Mouse (Mus musculus) MEL (cell line): ENCODE results near the gene Spaca1. TPM values are rescaled to one million over a fixed set of nuclear protein-coding genes. Genes with fewer than 3 reads are reported as not detected.
"Not testable (repeated sequence)": the region's sequence is repeated elsewhere in the genome, so short reads cannot be mapped to it uniquely, and the experiment has no call there.

ENCODE experiments used
- DNase-seq: peaks from one replicate; pipeline ENCODE4 v3.0.0; 2011; ENCODE audit warnings: low read depth, low spot score
- H3K27ac ChIP-seq: 2 replicates; pipeline ENCODE4 v1.5.1; 2012; ENCODE audit warnings: low read depth, mild to moderate bottlenecking, control low read depth, low read length, moderate library complexity; ENCODE audit not compliant: control insufficient read depth
- H3K27me3 ChIP-seq, 2 experiments: fragments of 150-350 bp in 1 of 2; sonication (generic) in 1 of 2; 2 replicates each; pipeline ENCODE4 v1.6.1; 2012; ENCODE audit warnings: low read length in 2 of 2, mild to moderate bottlenecking in 2 of 2, improper control_type of control experiment in 1 of 2, moderate library complexity in 1 of 2; ENCODE audit not compliant: insufficient read depth in 2 of 2, control insufficient read depth in 1 of 2
- H3K36me3 ChIP-seq, 2 experiments: 2 replicates each; pipeline ENCODE4 v1.6.1; 2012 to 2014; ENCODE audit warnings: low read length in 2 of 2, improper control_type of control experiment in 1 of 2, inconsistent platforms in 1 of 2, mild to moderate bottlenecking in 1 of 2; ENCODE audit not compliant: insufficient read depth in 2 of 2, control insufficient read depth in 1 of 2
- H3K4me1 ChIP-seq, 2 experiments: fragments of 150-350 bp in 1 of 2; sonication (generic) in 1 of 2; 2 replicates each; pipeline ENCODE4 v1.6.1; 2012; ENCODE audit warnings: low read length in 2 of 2, improper control_type of control experiment in 1 of 2, mild to moderate bottlenecking in 1 of 2; ENCODE audit not compliant: insufficient read depth in 2 of 2, control insufficient read depth in 1 of 2
- H3K4me3 ChIP-seq, 2 experiments: fragments of 150-350 bp in 1 of 2; sonication (generic) in 1 of 2; 2 replicates each; pipeline ENCODE4 v1.5.1; 2012; ENCODE audit warnings: low read depth in 2 of 2, low read length in 2 of 2, mild to moderate bottlenecking in 2 of 2, moderate library complexity in 2 of 2, control low read depth in 1 of 2, improper control_type of control experiment in 1 of 2; ENCODE audit not compliant: control insufficient read depth in 1 of 2, insufficient read depth in 1 of 2
- H3K79me2 ChIP-seq: 2 replicates; pipeline ENCODE4 v1.6.1; 2012; ENCODE audit warnings: mild to moderate bottlenecking, low read length, moderate library complexity; ENCODE audit not compliant: control insufficient read depth, poor library complexity, insufficient read depth
- H3K9ac ChIP-seq: 2 replicates; pipeline ENCODE4 v1.6.1; 2012; ENCODE audit warnings: low read depth, mild to moderate bottlenecking, control low read depth, low read length, moderate library complexity; ENCODE audit not compliant: control insufficient read depth, poor library complexity, severe bottlenecking
- H3K9me3 ChIP-seq: fragments of 150-350 bp; sonication (generic); replicated peaks from 2 replicates; pipeline ENCODE4 v1.6.1; 2012; ENCODE audit warnings: mild to moderate bottlenecking, low read length, improper control_type of control experiment, moderate library complexity; ENCODE audit not compliant: insufficient read depth
- BHLHE40 ChIP-seq: IDR thresholded peaks from 2 replicates; pipeline ENCODE4 v1.6.1; 2012; ENCODE audit warnings: low read depth, mild to moderate bottlenecking, inconsistent platforms, low read length, improper control_type of control experiment, borderline replicate concordance
- CHD1 ChIP-seq: IDR thresholded peaks from 2 replicates; pipeline ENCODE4 v1.6.1; 2012; ENCODE audit warnings: low read depth, mild to moderate bottlenecking, inconsistent platforms, low read length, improper control_type of control experiment
- CHD2 ChIP-seq: IDR thresholded peaks from 2 replicates; pipeline ENCODE4 v1.6.1; 2011; ENCODE audit warnings: low read length, improper control_type of control experiment
- CTCF ChIP-seq, 3 experiments: IDR thresholded peaks in 2 of 3; conservative IDR thresholded peaks in 1 of 3; 2 replicates each; pipeline ENCODE4 v1.5.1; 2011 to 2012; ENCODE audit warnings: low read length in 3 of 3, low read depth in 2 of 3, mild to moderate bottlenecking in 2 of 3, improper control_type of control experiment in 1 of 3, inconsistent platforms in 1 of 3, mixed read lengths in 1 of 3, moderate library complexity in 1 of 3; ENCODE audit not compliant: control insufficient read depth in 1 of 3, insufficient read depth in 1 of 3, poor library complexity in 1 of 3, severe bottlenecking in 1 of 3
- ETS1 ChIP-seq: IDR thresholded peaks from 2 replicates; pipeline ENCODE4 v1.6.1; 2012; ENCODE audit warnings: low read depth, mild to moderate bottlenecking, inconsistent platforms, low read length, improper control_type of control experiment, moderate library complexity
- GABPA ChIP-seq: IDR thresholded peaks from 2 replicates; pipeline ENCODE4 v1.6.1; 2012; ENCODE audit warnings: low read depth, mild to moderate bottlenecking, inconsistent platforms, low read length, improper control_type of control experiment, moderate library complexity
- JUND ChIP-seq: IDR thresholded peaks from 2 replicates; pipeline ENCODE4 v1.6.1; 2011; ENCODE audit warnings: low read depth, mild to moderate bottlenecking, improper control_type of control experiment, low read length
- MAFK ChIP-seq: IDR thresholded peaks from 2 replicates; pipeline ENCODE4 v1.6.1; 2011; ENCODE audit warnings: low read depth, mild to moderate bottlenecking, low read length, improper control_type of control experiment, borderline replicate concordance
- MAX ChIP-seq: IDR thresholded peaks from 2 replicates; pipeline ENCODE4 v1.6.1; 2011; ENCODE audit warnings: low read length, improper control_type of control experiment
- MAZ ChIP-seq: IDR thresholded peaks from 2 replicates; pipeline ENCODE4 v1.6.1; 2012; ENCODE audit warnings: low read depth, mild to moderate bottlenecking, inconsistent platforms, low read length, improper control_type of control experiment
- MYB ChIP-seq: IDR thresholded peaks from 2 replicates; pipeline ENCODE4 v1.6.1; 2011; ENCODE audit warnings: mild to moderate bottlenecking, low read depth, low read length, improper control_type of control experiment
- NELFE ChIP-seq: IDR thresholded peaks from 2 replicates; pipeline ENCODE4 v1.6.1; 2011; ENCODE audit warnings: low read depth, low read length, improper control_type of control experiment
- POLR2A ChIP-seq, 2 experiments: IDR thresholded peaks; 2 replicates each; pipeline ENCODE4 v1.6.1; 2011 to 2012; ENCODE audit warnings: low read length in 2 of 2, mild to moderate bottlenecking in 2 of 2, control low read depth in 1 of 2, improper control_type of control experiment in 1 of 2, low read depth in 1 of 2, moderate library complexity in 1 of 2; ENCODE audit not compliant: control insufficient read depth in 1 of 2, insufficient read depth in 1 of 2, poor library complexity in 1 of 2
- POLR2AphosphoS2 ChIP-seq: IDR thresholded peaks from 2 replicates; pipeline ENCODE4 v1.6.1; 2011; ENCODE audit warnings: low read length, improper control_type of control experiment
- POLR2AphosphoS5 ChIP-seq: IDR thresholded peaks from 2 replicates; pipeline ENCODE4 v1.6.1; 2012; ENCODE audit warnings: low read depth, borderline replicate concordance, mild to moderate bottlenecking, inconsistent platforms, low read length, moderate library complexity, mixed read lengths
- UBTF ChIP-seq: IDR thresholded peaks from 2 replicates; pipeline ENCODE4 v1.6.1; 2012; ENCODE audit warnings: low read depth, mild to moderate bottlenecking, inconsistent platforms, low read length, improper control_type of control experiment, moderate library complexity, borderline replicate concordance; ENCODE audit not compliant: insufficient read depth
- USF1 ChIP-seq: IDR thresholded peaks from 2 replicates; pipeline ENCODE4 v1.6.1; 2014; ENCODE audit warnings: low read depth, mild to moderate bottlenecking, inconsistent platforms, low read length, improper control_type of control experiment, moderate library complexity
- ZC3H11A ChIP-seq: IDR thresholded peaks from 2 replicates; pipeline ENCODE4 v1.6.1; 2012; ENCODE audit warnings: low read depth, mild to moderate bottlenecking, inconsistent platforms, low read length, improper control_type of control experiment
- ZMIZ1 ChIP-seq: IDR thresholded peaks from 2 replicates; pipeline ENCODE4 v1.6.1; 2012; ENCODE audit warnings: low read depth, mild to moderate bottlenecking, inconsistent platforms, low read length, improper control_type of control experiment, moderate library complexity
- ZNF384 ChIP-seq: IDR thresholded peaks from 2 replicates; pipeline ENCODE4 v1.6.1; 2012; ENCODE audit warnings: low read depth, mild to moderate bottlenecking, inconsistent platforms, low read length, improper control_type of control experiment
- polyA plus RNA-seq, 2 experiments: library from polyadenylated mRNA; stranded (reverse) in 1 of 2; unstranded in 1 of 2; fragments of >175 nt in 1 of 2; fragments of >200 nt in 1 of 2; gene quantifications; 2 replicates each; pipeline versions ENCODE4 v1.2.1 to v1.2.4; 2012; ENCODE audit warnings: low replicate concordance in 2 of 2, low read depth in 1 of 2; ENCODE audit not compliant: insufficient read length in 2 of 2, insufficient read depth in 1 of 2, missing spikeins in 1 of 2
- total RNA-seq: library from RNA; depleted of rRNA; stranded (reverse); fragments of 300-350 nt; gene quantifications from 2 replicates; pipeline ENCODE4 v1.2.3, GENCODE M21; 2012; rRNA removed

The Spaca1 gene
- not detected in 2 replicates for total RNA-seq
- not detected for polyA plus RNA-seq

- H3K9ac ChIP-seq = no peak within 1 kb of the TSS
- TF ChIP-seq CHD1 (no peak), UBTF (no peak), POLR2A (IDR thresholded peaks at IDR 0.05; ENCODE audit: control insufficient read depth in 1 of 2, insufficient read depth in 1 of 2, low read depth in 1 of 2, low read length in 2 of 2, poor library complexity in 1 of 2) (no peak), ETS1 (no peak), JUND (no peak), ZC3H11A (no peak), MAFK (no peak), GABPA (no peak), CHD2 (no peak), USF1 (no peak), MAX (no peak), BHLHE40 (no peak), POLR2AphosphoS2 (no peak), ZNF384 (no peak), MAZ (no peak), POLR2AphosphoS5 (no peak), NELFE (no peak), MYB (no peak), CTCF (IDR thresholded peaks at IDR 0.05 in 2 of 3, conservative IDR thresholded peaks at IDR 0.05 in 1 of 3; ENCODE audit: control insufficient read depth in 1 of 3, insufficient read depth in 1 of 3, low read depth in 2 of 3, low read length in 3 of 3, poor library complexity in 1 of 3, severe bottlenecking in 1 of 3) (no peak), ZMIZ1 (no peak)
- H3K4me3 ChIP-seq = no peak within 1 kb of the TSS
- H3K9me3 ChIP-seq = no peaks in the 10 kb centered on the region
- no peaks in the 10 kb centered on the region for H3K4me1 ChIP-seq
- H3K27ac ChIP-seq = no peak within 1 kb of the TSS
- no peaks in the 10 kb centered on the region for H3K36me3 ChIP-seq
- no peaks in the 10 kb centered on the region for H3K79me2 ChIP-seq
- DNase-seq = no peak
- no peaks in the 10 kb centered on the region for H3K27me3 ChIP-seq
Observed at GRCm38 (mm10) chr4:34049571-34050255, at the start of gene Spaca1. TSS of gene Spaca1 (minus strand) at chr4:34050191.

DNA sequence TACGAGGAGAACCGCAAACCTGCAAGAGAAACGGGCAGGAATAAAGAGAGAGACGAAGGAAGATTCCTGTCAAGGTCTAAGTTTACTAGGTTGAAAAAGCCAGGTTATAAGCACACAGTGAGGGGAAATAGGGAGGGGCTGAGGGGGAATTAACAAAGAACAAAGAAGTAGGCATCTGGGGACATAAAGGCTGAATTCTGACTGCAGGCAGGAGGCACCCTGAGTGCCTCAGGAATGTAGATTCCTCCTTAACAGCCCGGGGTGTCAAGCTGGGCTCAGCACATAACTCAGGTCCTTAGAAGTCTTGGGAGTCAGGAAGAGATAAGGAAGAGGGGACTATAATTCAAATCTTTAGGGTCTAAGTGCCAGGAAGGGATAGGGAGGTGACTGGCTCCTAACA is 37.3 kb upstream of the Spaca1 start:
- H3K79me2 ChIP-seq, H3K27ac ChIP-seq, DNase-seq, H3K4me3 ChIP-seq, H3K9me3 ChIP-seq, H3K9ac ChIP-seq, H3K4me1 ChIP-seq, H3K27me3 ChIP-seq, H3K36me3 ChIP-seq: not testable (repeated sequence)
